Mouse (Mus musculus): ENCODE data around the gene Nubp1. TPM values are rescaled to one million over a fixed set of nuclear protein-coding genes. Genes with fewer than 3 reads are reported as not detected.
A peak's percentile ranks its signal among the peaks of the same experiment; 100 is the strongest.

Gene Nubp1
- polyA plus RNA-seq, 1 experiment from 2014 or later = 68.7 TPM

DNA sequence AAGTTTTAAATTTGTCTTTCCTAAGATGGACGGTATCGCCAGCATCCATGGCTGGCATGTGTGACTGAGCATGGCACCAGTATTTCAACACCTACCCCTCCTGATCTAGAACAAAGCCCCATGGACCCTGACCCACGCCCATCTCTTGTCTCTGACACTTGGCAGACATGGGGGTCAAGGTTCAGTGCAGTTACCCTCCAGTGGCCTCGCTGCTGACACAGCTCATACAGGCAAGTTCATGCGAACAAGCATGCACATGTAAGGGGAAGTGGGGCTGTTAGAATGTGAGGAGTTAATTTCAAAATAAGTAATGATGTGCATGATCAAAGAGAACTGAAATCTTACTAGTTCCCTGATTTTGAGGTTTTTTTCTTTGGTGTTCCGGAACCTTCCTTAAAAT is 24.4 kb downstream of the Nubp1 start:
- H3K36me3 ChIP-seq (ENCODE audit: control insufficient read depth, insufficient read depth, low read length) = no peaks in the 10 kb centered on the region
- no peak for ATAC-seq (ENCODE audit: insufficient read depth, low FRiP score, low TSS enrichment)
- 82% methylated on average over 6 of the region's 6 CpGs for WGBS
- H3K27me3 ChIP-seq (ENCODE audit: control insufficient read depth, insufficient read depth, low read length) = no peaks in the 10 kb centered on the region
- no peak for DNase-seq (ENCODE audit: low spot score)
- H3K9me3 ChIP-seq (ENCODE audit: control insufficient read depth, low read length) = no peaks in the 10 kb centered on the region
- H3K27ac ChIP-seq (ENCODE audit: low read depth, low read length) = no peak overlapping the region
- H3K9ac ChIP-seq (ENCODE audit: low read length) = no peak overlapping the region
- no peak overlapping the region for H3K4me2 ChIP-seq (ENCODE audit: low read depth)
- no peak overlapping the region for H3K4me3 ChIP-seq (ENCODE audit: low read depth, low read length)
- H3K4me1 ChIP-seq (ENCODE audit: control insufficient read depth, insufficient read depth, low read length) = no peaks in the 10 kb centered on the region

DNA sequence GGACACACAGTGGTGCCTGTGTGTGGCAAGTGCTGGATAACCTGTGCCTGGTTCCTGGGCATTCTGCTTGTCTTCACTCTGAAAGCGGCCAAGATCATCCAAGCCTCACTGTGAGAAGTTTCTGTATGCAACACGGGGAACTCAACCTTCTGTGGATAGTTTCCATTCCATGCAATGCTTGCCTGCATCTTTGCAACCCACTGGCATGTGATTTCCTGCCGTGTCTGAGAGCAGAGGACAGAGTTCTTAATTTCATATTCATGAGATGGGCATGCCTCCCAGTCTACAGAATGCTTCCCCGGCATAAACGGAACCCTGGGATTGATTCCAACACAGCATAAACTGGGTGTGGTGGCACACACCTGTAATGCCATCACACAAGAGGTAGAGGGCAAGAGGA is 26.3 kb downstream of the Nubp1 start:
- Histone ChIP-seq H3K36me3 (ENCODE audit: control insufficient read depth, insufficient read depth, low read length) (no peaks in the 10 kb centered on the region), H3K9me3 (ENCODE audit: control insufficient read depth, low read length) (no peaks in the 10 kb centered on the region), H3K4me1 (ENCODE audit: control insufficient read depth, insufficient read depth, low read length) (no peaks in the 10 kb centered on the region), H3K4me2 (ENCODE audit: low read depth) (no peak overlapping the region), H3K4me3 (ENCODE audit: low read depth, low read length) (no peak overlapping the region), H3K27ac (ENCODE audit: low read depth, low read length) (no peak overlapping the region), H3K27me3 (ENCODE audit: control insufficient read depth, insufficient read depth, low read length) (no peaks in the 10 kb centered on the region), H3K9ac (ENCODE audit: low read length) (no peak overlapping the region)
- ATAC-seq (ENCODE audit: insufficient read depth, low FRiP score, low TSS enrichment) (no peak), DNase-seq (ENCODE audit: low spot score) (no peak)
- WGBS = 87% methylated on average over 5 of the region's 5 CpGs

DNA sequence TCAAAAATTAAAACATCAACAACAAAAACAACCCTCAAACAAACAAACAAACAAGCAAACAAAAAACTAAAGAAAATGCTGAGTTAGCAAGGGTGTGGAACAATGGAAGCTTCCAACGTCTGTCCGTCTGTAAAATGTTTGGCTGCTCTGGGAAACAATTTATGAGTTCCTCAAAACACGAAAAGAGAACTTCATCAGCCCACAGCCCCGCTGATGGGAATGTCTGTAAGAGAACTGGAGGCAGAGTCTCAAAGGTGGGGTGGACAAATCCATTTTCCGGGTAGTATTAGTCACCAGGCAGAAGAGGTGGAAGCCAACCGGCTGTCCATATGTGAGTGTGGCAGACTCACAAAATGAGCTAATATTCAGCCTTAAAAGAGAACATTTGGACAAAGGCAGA is 29.6 kb downstream of the Nubp1 start:
- no peak overlapping the region for H3K9ac ChIP-seq (ENCODE audit: low read length)

DNA sequence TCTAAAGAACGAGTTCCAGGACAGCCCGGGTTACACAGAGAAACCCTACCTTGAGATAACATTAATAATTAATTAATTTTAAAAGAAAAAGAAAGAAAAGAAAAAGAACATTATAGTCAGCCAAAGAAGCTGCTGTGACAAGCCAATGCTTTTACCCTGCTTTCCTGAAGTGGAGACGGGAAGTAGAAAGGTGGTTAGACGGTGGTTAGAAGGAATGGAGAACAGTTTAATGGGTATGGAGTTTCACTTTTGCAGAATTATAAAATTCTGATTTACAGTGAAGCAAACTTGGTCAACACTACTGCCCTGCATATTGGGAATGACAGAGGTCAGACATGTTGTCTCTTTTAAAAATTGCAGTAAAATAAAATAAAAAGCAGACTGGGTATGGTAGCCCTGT is 30.0 kb downstream of the Nubp1 start:
- no peak for DNase-seq (ENCODE audit: low spot score)
- H3K27me3 ChIP-seq (ENCODE audit: control insufficient read depth, insufficient read depth, low read length) = no peaks in the 10 kb centered on the region
- 90% methylated on average over 4 of the region's 4 CpGs for WGBS

More for the DNA sequence above, 29.6 kb downstream of the Nubp1 start:
- Histone ChIP-seq H3K27me3 (ENCODE audit: control insufficient read depth, insufficient read depth, low read length) (no peaks in the 10 kb centered on the region), H3K9me3 (ENCODE audit: control insufficient read depth, low read length) (no peaks in the 10 kb centered on the region), H3K4me3 (ENCODE audit: low read depth, low read length) (no peak overlapping the region), H3K4me2 (ENCODE audit: low read depth) (no peak overlapping the region), H3K36me3 (ENCODE audit: control insufficient read depth, insufficient read depth, low read length) (no peaks in the 10 kb centered on the region), H3K27ac (ENCODE audit: low read depth, low read length) (no peak overlapping the region), H3K4me1 (ENCODE audit: control insufficient read depth, insufficient read depth, low read length) (peaks cover 4% of the 10 kb centered on the region; the same call in 1 of the 2 replicates)
- DNase-seq (ENCODE audit: low spot score) (no peak), ATAC-seq (ENCODE audit: insufficient read depth, low FRiP score, low TSS enrichment) (no peak)
- 85% methylated on average over 6 of the region's 6 CpGs for WGBS

DNA sequence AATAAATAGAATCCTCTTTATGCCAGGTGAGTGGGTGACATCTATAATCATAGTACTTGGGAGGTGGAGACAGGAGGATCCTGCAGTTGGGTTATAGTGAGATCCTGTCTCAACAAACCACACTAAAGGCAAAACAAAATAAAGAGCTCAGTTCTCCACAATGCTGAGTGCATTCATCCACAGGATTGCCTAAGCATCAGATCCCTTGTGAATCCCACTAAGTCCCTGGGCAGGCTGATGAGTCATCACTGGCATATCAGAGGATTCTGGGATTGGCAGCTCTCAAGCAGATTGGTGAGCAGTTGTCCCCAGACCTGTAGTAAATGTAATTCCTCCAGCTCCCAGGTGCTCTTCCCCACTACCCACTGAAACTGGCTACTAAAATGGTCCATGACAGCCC is 32.0 kb downstream of the Nubp1 start:
- Histone ChIP-seq H3K4me2 (ENCODE audit: low read depth) (no peak overlapping the region), H3K4me1 (ENCODE audit: control insufficient read depth, insufficient read depth, low read length) (peaks cover 8% of the 10 kb centered on the region; the same call in 1 of the 2 replicates), H3K36me3 (ENCODE audit: control insufficient read depth, insufficient read depth, low read length) (no peaks in the 10 kb centered on the region), H3K4me3 (ENCODE audit: low read depth, low read length) (no peak overlapping the region), H3K27me3 (ENCODE audit: control insufficient read depth, insufficient read depth, low read length) (no peaks in the 10 kb centered on the region), H3K9ac (ENCODE audit: low read length) (no peak overlapping the region), H3K27ac (ENCODE audit: low read depth, low read length) (no peak overlapping the region), H3K9me3 (ENCODE audit: control insufficient read depth, low read length) (no peaks in the 10 kb centered on the region)
- ATAC-seq (ENCODE audit: insufficient read depth, low FRiP score, low TSS enrichment) = no peak
- no peak for DNase-seq (ENCODE audit: low spot score)

More for the DNA sequence above, 30.0 kb downstream of the Nubp1 start:
- Histone ChIP-seq H3K4me2 (ENCODE audit: low read depth) (no peak overlapping the region), H3K4me1 (ENCODE audit: control insufficient read depth, insufficient read depth, low read length) (peaks cover 4% of the 10 kb centered on the region; the same call in 1 of the 2 replicates), H3K27ac (ENCODE audit: low read depth, low read length) (no peak overlapping the region), H3K9ac (ENCODE audit: low read length) (no peak overlapping the region), H3K4me3 (ENCODE audit: low read depth, low read length) (no peak overlapping the region), H3K36me3 (ENCODE audit: control insufficient read depth, insufficient read depth, low read length) (no peaks in the 10 kb centered on the region), H3K9me3 (ENCODE audit: control insufficient read depth, low read length) (no peaks in the 10 kb centered on the region)
- ATAC-seq (ENCODE audit: insufficient read depth, low FRiP score, low TSS enrichment) = no peak

DNA sequence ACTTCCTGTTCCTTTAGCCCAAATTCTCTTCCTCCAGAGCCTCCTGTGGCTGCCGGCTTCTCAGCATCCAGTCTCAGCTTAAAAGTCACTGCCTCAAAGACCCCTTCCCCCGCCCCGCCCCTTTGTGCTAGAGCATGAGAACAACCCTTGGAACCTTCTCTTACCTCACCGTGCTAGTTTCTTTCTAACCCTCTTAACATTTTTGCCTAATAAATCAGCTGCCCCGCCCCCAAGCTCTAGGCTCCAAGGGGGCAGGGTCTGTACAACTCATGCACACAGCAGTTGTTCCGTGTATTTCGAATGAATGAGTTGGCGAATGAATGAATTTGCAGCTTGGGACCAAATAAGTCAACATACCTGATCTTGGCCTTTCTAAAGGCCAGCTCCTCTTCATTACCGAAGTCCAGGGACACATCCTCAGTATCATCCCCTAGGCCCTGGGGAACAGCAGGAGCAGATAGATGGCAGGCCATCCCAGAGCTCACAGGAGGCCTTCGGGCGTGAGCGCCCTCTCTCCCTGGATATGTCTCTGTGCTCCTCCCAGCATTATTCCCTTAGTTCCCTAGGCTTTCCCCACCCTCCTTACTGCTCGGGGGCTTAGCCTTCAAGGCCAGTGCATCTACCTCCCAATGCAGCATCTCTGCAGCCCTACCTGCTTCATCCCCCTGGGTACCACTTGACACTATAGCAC is 35.0 kb downstream of the Nubp1 start:
- Histone ChIP-seq H3K27me3 (ENCODE audit: control insufficient read depth, insufficient read depth, low read length) (no peaks in the 10 kb centered on the region), H3K9ac (ENCODE audit: low read length) (peak overlapping the region; percentile 64; the same call in 1 of the 2 replicates), H3K27ac (ENCODE audit: low read depth, low read length) (peak overlapping the region; percentile 76), H3K4me2 (ENCODE audit: low read depth) (peak overlapping the region; percentile 67), H3K4me3 (ENCODE audit: low read depth, low read length) (peak overlapping the region; percentile 38), H3K36me3 (ENCODE audit: control insufficient read depth, insufficient read depth, low read length) (no peaks in the 10 kb centered on the region), H3K9me3 (ENCODE audit: control insufficient read depth, low read length) (no peaks in the 10 kb centered on the region), H3K4me1 (ENCODE audit: control insufficient read depth, insufficient read depth, low read length) (peaks cover 8% of the 10 kb centered on the region; the same call in 1 of the 2 replicates)
- peak; percentile 43 for DNase-seq (ENCODE audit: low spot score)
- peak; percentile 32 for ATAC-seq (ENCODE audit: insufficient read depth, low FRiP score, low TSS enrichment)
- 23% methylated on average over 13 of the region's 13 CpGs for WGBS

DNA sequence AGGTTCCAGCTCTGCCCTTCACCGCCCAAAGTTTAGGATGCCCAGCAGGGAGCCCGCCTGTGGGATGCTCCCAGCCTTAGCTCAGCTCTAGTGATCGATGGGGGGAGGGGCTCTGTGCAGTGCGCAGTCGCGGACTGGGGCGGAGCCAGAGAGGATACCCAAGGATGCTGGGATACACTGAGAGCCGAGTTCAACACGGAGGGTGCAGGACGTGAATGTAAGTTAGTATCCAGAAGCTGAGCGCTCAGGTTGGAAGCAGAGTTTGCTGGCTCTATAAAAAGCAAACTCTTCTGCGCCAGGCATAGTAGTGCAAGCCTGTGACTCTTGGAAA is 35.5 kb downstream of the Nubp1 start, which contains the start of gene Tvp23a:
Gene Tvp23a (minus strand): TSS at position 99 of the 331 bp plus-strand sequence.
- 1% methylated on average over 12 of the region's 12 CpGs for WGBS
- peak within 1 kb of the TSS; percentile 38 for H3K4me3 ChIP-seq (ENCODE audit: low read depth, low read length)
- H3K9ac ChIP-seq (ENCODE audit: low read length) = peak within 1 kb of the TSS; percentile 64; the same call in 1 of the 2 replicates
- peak within 1 kb of the TSS; percentile 67 for H3K4me2 ChIP-seq (ENCODE audit: low read depth)
- DNase-seq (ENCODE audit: low spot score) (peak; percentile 91), ATAC-seq (ENCODE audit: insufficient read depth, low FRiP score, low TSS enrichment) (peak; percentile 98)
- H3K27me3 ChIP-seq (ENCODE audit: control insufficient read depth, insufficient read depth, low read length) = no peaks in the 10 kb centered on the region
- peaks cover 8% of the 10 kb centered on the region; the same call in 1 of the 2 replicates for H3K4me1 ChIP-seq (ENCODE audit: control insufficient read depth, insufficient read depth, low read length)
- H3K9me3 ChIP-seq (ENCODE audit: control insufficient read depth, low read length) = no peaks in the 10 kb centered on the region
- H3K36me3 ChIP-seq (ENCODE audit: control insufficient read depth, insufficient read depth, low read length) = no peaks in the 10 kb centered on the region
- H3K27ac ChIP-seq (ENCODE audit: low read depth, low read length) = peak within 1 kb of the TSS; percentile 76

DNA sequence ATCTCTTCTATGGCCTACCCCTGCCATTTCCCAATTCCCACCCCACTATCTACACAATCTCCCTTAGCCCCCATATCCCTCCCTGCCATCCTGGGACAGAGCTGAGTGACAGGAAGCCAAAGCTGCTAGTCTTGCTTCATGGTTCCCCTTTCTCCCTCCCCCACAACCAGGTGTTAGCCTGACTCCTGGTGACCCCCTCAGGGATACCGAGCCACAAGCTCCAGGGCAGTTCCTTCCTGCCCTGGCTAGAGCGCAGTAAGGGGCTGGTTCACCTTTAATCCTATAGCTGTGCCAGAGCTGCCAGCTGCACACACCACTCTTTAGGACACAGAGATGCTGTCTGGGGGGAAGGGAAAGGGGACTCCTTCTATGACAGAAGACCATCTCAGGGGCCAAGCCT is 36.0 kb downstream of the Nubp1 start:
- DNase-seq (ENCODE audit: low spot score) = no peak

DNA sequence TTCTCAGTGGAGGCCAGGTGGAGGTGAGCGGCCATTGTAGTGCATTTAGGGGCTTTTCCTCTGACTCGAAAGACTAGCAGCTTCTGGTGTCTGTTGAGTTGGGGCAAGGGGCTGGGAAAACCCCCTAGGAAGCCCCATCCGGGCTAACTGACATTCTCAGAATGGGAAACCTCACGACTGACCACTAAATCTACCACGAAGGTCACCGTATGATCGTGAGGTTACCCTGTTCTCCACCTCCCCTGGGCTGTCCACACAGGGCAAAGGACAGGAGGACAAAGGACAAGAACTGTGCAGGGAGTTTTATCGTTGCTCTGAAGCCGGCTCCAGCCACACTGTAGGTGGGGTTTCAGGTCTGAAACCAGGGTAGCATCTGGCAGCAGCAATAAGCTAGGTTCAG is 37.2 kb downstream of the Nubp1 start:
- H3K4me3 ChIP-seq (ENCODE audit: low read depth, low read length) = no peak overlapping the region
- no peak overlapping the region for H3K27ac ChIP-seq (ENCODE audit: low read depth, low read length)
- no peak overlapping the region for H3K9ac ChIP-seq (ENCODE audit: low read length)
- DNase-seq (ENCODE audit: low spot score) (no peak), ATAC-seq (ENCODE audit: insufficient read depth, low FRiP score, low TSS enrichment) (no peak)
- peaks cover 8% of the 10 kb centered on the region; the same call in 1 of the 2 replicates for H3K4me1 ChIP-seq (ENCODE audit: control insufficient read depth, insufficient read depth, low read length)
- H3K4me2 ChIP-seq (ENCODE audit: low read depth) = no peak overlapping the region
- H3K9me3 ChIP-seq (ENCODE audit: control insufficient read depth, low read length) = no peaks in the 10 kb centered on the region
- H3K27me3 ChIP-seq (ENCODE audit: control insufficient read depth, insufficient read depth, low read length) = no peaks in the 10 kb centered on the region
- no peaks in the 10 kb centered on the region for H3K36me3 ChIP-seq (ENCODE audit: control insufficient read depth, insufficient read depth, low read length)
- 87% methylated on average over 9 of the region's 9 CpGs for WGBS

More for the DNA sequence above, 36.0 kb downstream of the Nubp1 start:
- peak overlapping the region; percentile 67 for H3K4me2 ChIP-seq (ENCODE audit: low read depth)
- peak overlapping the region; percentile 38; the same call in 1 of the 2 replicates for H3K4me3 ChIP-seq (ENCODE audit: low read depth, low read length)
- no peaks in the 10 kb centered on the region for H3K27me3 ChIP-seq (ENCODE audit: control insufficient read depth, insufficient read depth, low read length)
- no peaks in the 10 kb centered on the region for H3K36me3 ChIP-seq (ENCODE audit: control insufficient read depth, insufficient read depth, low read length)
- WGBS = 71% methylated on average over 2 of the region's 2 CpGs
- peak overlapping the region; percentile 27; the same call in 1 of the 2 replicates for H3K9ac ChIP-seq (ENCODE audit: low read length)
- no peak overlapping the region for H3K27ac ChIP-seq (ENCODE audit: low read depth, low read length)
- H3K4me1 ChIP-seq (ENCODE audit: control insufficient read depth, insufficient read depth, low read length) = peaks cover 8% of the 10 kb centered on the region; the same call in 1 of the 2 replicates
- H3K9me3 ChIP-seq (ENCODE audit: control insufficient read depth, low read length) = no peaks in the 10 kb centered on the region
- ATAC-seq (ENCODE audit: insufficient read depth, low FRiP score, low TSS enrichment) = 0 out of 2 replicates have a peak, but pooled peaks have one; percentile 11

Measured in neural tube, embryonic 11.5 days (tissue).